Mouse (Mus musculus) B cell, adult 2 months (primary cell): ENCODE results near the gene Slc5a3.

Source experiments
- DNase-seq, 2 experiments: peaks; one replicate each; pipeline ENCODE4 v3.0.0; 2022

Slc5a3 gene

DNA sequence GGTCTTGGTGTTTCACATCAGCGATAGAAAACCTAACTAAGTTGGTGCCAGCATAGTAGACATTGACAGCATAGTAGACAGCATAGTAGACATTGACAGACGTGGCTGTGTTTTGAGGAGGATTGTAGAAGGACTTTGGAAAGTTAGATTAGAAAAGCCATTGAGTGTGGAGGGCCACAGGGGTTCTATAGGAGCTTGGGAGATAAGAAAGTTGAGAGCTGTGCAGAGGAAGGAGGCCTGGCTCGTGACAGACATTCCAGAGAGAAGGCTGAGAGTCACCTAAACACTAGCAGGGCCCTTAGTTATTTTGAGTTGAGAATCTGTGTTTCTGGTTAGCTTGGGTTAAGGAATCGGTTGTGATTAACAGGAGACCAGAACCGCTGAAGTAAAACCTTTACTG is 69.5 kb downstream of the Slc5a3 start:
- no peak for DNase-seq

DNA sequence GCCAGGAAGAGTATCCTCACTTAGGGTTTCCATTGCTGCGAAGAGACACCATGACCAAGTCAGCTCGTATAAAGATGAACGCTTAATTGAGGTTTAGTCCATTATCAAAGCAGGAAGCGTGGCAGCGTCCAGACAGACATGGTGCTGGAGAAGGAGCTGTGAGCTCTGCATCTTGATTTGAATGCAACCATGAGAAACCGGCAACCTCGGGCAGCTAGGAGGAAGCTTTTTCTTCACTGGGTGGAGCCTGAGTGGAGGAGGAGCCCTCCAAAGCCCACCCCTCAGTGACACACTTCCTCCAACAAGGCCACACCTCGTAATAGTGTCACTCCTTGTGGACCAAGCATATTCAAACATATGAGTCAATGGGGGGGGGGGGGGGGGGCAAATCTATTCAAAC is 71.7 kb downstream of the Slc5a3 start:
- DNase-seq, result no peak

DNA sequence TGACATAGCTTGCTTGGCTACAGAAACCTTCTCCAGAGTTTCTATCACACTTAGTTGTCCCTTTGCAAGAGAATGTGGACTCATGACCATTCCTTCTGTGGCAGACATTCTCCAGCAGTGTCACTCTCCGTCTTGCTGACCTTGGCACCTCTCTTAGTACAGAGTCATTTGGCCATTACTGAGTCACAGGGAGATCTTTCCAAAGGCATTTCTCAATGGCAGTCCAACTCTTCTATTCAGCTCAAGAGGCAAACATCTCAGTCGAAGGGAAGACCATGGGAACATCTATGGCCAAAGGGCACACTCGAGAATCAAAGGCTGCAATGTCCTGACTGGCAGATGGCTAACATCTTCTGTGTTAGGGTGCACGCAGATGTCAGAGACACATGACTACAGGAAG is 74.4 kb downstream of the Slc5a3 start:
- DNase-seq, result no peak

DNA sequence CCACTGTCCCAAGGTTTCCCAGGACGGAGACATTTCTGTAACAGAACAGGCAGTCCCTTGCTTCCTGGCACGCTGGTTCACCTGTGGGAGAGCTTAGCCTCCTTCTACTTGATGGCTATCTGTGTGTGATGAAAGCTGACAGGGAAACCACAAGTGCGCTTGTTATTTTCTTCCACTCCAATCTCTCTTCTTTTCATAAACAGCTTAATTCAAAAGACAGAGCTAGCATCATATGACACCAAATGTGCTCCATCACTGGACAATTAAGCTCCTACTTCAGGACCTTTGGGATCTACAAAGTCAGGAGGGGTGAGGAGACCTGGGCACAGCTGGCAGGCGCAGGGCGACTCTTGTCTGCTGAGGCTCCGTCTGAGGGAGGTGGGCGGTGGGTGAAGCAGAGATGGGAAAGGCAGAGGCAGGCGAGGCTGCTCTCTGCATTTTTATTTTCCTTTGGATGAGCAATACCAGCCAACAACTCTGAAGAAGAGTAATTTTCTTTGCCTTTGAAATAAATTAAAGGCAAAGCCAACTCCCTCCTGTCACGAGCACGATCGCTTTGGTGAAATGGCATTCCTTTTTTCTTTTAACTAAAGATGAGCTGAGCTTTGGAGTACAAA is 76.1 kb downstream of the Slc5a3 start:
- DNase-seq, result no peak

DNA sequence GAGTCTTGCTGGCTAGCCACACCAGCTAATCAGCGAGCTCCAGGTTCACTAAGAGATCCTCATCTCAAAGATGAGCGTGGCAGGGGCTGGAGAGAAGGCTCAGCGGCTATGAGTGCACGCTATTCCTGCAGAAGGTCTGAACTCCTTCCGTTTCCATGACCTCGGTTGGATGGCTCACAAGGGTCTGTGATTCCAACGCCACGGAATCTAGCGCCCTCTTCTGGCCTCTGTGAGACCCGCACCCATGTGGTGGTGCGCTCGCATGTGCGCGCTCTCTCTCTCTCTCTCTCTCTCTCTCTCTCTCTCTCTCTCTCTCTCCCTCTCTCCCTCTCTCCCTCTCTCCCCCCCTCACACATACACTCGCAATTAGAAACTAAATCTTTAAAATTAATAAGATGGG is 78.2 kb downstream of the Slc5a3 start:
- DNase-seq, result no peak
